Mouse (Mus musculus): ENCODE measurements around the gene Foxd4. TPM values are rescaled to one million over a fixed set of nuclear protein-coding genes. Genes with fewer than 3 reads are reported as not detected.

Foxd4 gene
- polyA plus RNA-seq, 1 experiment: not detected

DNA sequence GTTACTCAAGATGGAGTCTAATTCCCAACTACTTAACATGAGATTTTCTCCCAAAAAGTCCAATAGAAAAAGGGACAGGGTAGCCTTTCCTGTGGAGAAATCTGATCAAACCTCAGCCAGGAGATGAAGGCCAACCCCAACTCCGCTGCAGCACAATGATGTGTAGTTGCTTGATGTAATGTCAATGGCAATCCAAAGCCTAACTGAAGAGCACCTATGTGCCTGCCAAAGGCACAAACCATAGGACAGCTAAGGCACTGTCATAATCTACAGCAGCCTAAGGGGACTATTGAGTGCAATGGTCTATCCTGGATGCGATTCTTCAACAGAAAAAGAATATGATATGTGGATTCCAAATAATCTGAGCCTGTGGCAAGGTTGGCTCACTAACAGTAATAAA is 1.8 kb upstream of the Foxd4 start:
- Histone ChIP-seq H3K4me1 (ENCODE audit: control insufficient read depth, insufficient read depth, insufficient read length, low read length) (peaks cover 5% of the 10 kb centered on the region), H3K4me3 (ENCODE audit: low read depth, low read length) (no peak overlapping the region), H3K27ac (ENCODE audit: insufficient read depth, low read depth, low read length) (no peak overlapping the region), H3K27me3 (ENCODE audit: control insufficient read depth, insufficient read depth, low read length) (peaks cover 40% of the 10 kb centered on the region), H3K36me3 (ENCODE audit: control insufficient read depth, insufficient read depth, low read length) (no peaks in the 10 kb centered on the region)
- TF ChIP-seq CTCF (IDR thresholded peaks at IDR 0.05; ENCODE audit: extremely low read depth, insufficient read length, insufficient replicate concordance, low read depth, low read length) (no peak), POLR2A (IDR thresholded peaks at IDR 0.05; ENCODE audit: low read depth, low read length) (no peak)
- 43% methylated on average over 2 of the region's 2 CpGs for WGBS

DNA sequence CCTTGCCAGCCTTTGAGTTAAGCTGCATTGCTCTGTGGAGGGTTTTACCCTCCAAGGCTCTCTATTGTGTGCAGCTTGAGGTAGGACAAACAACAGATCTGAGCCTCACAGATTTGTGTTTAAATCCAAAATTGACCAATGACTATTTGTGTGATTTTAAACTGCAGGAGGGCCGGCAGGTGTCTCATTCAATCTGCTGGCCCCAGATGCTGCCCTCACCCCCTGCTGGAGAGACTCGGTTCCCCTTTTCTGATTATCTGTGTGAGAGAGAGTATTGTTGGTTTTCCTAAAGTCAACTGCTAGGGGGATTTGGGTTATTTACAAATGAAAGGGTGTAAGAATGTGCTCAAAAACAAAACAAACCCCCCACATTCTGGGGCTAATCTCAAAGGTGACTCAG is 1.3 kb upstream of the Foxd4 start:
- no peak for TF ChIP-seq CTCF (IDR thresholded peaks at IDR 0.05; ENCODE audit: extremely low read depth, insufficient read length, insufficient replicate concordance, low read depth, low read length)
- no peak for TF ChIP-seq POLR2A (IDR thresholded peaks at IDR 0.05; ENCODE audit: low read depth, low read length)
- Histone ChIP-seq H3K4me3 (ENCODE audit: low read depth, low read length) (no peak overlapping the region), H3K4me1 (ENCODE audit: control insufficient read depth, insufficient read depth, insufficient read length, low read length) (peaks cover 7% of the 10 kb centered on the region), H3K27me3 (ENCODE audit: control insufficient read depth, insufficient read depth, low read length) (peaks cover 46% of the 10 kb centered on the region), H3K27ac (ENCODE audit: insufficient read depth, low read depth, low read length) (no peak overlapping the region), H3K36me3 (ENCODE audit: control insufficient read depth, insufficient read depth, low read length) (no peaks in the 10 kb centered on the region)
- WGBS: 9% methylated on average over 2 of the region's 2 CpGs

DNA sequence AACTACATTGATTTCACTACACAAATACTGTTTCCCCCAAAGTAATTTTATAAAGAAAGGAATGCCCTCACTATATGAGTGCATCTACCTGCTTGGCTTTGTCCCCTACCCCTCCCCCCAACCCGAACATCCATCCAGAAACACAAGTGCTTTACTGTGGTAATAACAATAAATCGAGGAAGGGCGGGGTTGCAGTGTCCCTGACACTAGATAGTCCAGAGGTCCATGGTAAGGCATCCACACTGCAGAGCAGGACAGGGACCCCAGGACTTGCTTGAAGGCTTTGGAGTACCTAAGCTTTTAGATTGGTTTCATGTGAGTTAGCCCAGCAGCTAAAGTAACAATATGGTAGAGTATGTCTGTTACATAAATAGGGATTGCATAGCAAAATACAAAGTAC is 669 bp upstream of the Foxd4 start:
- WGBS: 4% methylated on average over 3 of the region's 3 CpGs
- Histone ChIP-seq H3K27me3 (ENCODE audit: control insufficient read depth, insufficient read depth, low read length) (peaks cover 52% of the 10 kb centered on the region), H3K36me3 (ENCODE audit: control insufficient read depth, insufficient read depth, low read length) (no peaks in the 10 kb centered on the region), H3K4me3 (ENCODE audit: low read depth, low read length) (no peak overlapping the region), H3K4me1 (ENCODE audit: control insufficient read depth, insufficient read depth, insufficient read length, low read length) (peaks cover 9% of the 10 kb centered on the region), H3K27ac (ENCODE audit: insufficient read depth, low read depth, low read length) (no peak overlapping the region)
- TF ChIP-seq CTCF (IDR thresholded peaks at IDR 0.05; ENCODE audit: extremely low read depth, insufficient read length, insufficient replicate concordance, low read depth, low read length) (no peak), POLR2A (IDR thresholded peaks at IDR 0.05; ENCODE audit: low read depth, low read length) (no peak)

DNA sequence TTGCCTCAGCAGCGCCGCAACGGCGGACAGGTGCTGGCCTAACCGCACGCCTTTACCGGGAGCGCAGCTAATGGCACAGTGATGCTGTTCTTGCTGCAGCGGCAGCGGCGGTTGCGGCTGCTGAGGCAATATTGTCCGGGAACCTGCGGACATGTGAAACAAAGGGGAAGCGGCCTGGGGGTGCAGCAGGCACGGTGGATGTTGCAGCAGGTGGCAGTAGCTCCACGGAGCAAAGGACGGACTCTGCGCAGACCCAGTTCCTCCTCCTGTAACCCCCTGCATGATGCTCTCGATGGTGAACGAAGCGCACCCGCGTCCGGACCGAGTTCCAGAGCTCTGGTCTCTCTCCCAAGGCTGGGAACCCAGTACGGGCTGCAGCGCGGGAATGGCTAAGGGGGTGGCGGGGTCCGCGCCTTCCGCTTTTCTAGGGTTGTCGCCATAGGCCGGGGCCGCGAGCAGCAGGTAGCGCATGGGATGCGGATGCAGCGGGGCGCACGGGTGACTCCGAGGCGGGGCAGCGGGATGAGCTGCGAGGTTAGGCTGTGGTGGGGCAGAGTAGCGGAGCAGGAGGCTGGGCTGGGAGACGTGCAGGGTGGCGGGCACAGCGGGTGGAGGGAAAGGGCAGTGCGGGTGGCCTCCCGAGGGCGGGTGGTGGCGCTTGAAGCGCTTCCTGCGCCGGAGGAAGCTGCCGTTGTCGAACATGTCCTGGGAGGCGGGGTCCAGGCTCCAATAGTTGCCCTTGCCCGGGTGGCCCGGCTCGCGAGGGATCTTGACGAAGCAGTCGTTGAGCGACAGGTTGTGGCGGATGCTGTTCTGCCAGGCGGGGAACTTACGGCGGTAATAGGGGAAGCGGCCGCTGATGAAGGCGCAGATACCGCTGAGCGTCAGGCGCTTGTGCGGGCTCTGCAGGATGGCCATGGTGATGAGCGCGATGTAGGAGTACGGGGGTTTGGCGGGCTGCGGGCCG is 1.1 kb downstream of the Foxd4 start:
- H3K36me3 ChIP-seq (ENCODE audit: control insufficient read depth, insufficient read depth, low read length): no peaks in the 10 kb centered on the region
- H3K4me3 ChIP-seq (ENCODE audit: low read depth, low read length): peak overlapping the region; percentile 28
- H3K27ac ChIP-seq (ENCODE audit: insufficient read depth, low read depth, low read length): no peak overlapping the region
- peaks cover 56% of the 10 kb centered on the region for H3K27me3 ChIP-seq (ENCODE audit: control insufficient read depth, insufficient read depth, low read length)
- TF ChIP-seq CTCF (IDR thresholded peaks at IDR 0.05; ENCODE audit: extremely low read depth, insufficient read length, insufficient replicate concordance, low read depth, low read length): no peak
- peak; percentile 10; the same call in 1 of the 2 replicates for TF ChIP-seq POLR2A (IDR thresholded peaks at IDR 0.05; ENCODE audit: low read depth, low read length)
- H3K4me1 ChIP-seq (ENCODE audit: control insufficient read depth, insufficient read depth, insufficient read length, low read length): peaks cover 9% of the 10 kb centered on the region
- 1% methylated on average over 84 of the region's 84 CpGs for WGBS

DNA sequence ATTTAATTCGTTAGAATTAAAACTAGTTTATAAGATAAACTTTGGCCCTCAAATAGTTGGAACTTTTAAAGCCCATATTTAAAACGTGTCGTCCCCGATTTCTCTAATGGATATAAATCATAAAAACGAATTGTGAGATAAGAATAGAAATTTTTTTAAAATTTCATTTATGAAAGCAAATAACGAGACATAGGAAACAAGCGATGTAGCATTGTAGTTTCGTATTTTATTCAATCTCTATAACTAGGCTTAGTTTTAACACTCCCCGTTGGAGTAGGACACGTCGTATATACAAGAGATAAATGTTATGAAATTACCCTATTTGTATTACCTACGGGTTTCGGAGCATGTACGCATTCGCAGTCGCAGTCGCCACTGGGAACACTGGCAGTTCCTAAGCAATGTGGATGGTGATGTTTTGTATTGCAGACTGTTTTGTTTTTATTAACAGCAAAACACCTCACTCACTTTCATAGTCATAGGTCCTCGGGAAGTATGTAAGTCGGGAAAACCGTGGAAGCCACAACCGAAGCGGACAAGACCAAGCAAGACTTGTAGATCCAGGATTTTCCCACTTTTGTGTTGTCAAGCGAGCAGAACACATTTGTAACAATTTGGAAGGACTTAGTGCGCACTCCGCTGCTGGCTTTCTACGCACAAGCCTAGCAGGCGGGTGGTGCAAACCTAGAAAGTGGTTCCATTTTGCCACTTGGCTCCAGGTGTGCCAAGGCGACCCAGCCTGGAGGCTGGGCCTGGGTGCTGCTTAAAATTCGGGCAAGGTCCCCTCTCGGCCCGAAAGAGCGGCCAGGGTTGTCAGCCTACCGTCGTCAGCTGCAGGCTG is 2.0 kb downstream of the Foxd4 start:
- H3K4me3 ChIP-seq (ENCODE audit: low read depth, low read length): no peak overlapping the region; the same call in 1 of the 2 replicates
- no peak overlapping the region for H3K27ac ChIP-seq (ENCODE audit: insufficient read depth, low read depth, low read length)
- peaks cover 9% of the 10 kb centered on the region for H3K4me1 ChIP-seq (ENCODE audit: control insufficient read depth, insufficient read depth, insufficient read length, low read length)
- 7% methylated on average over 34 of the region's 34 CpGs for WGBS
- H3K27me3 ChIP-seq (ENCODE audit: control insufficient read depth, insufficient read depth, low read length): peaks cover 56% of the 10 kb centered on the region
- no peaks in the 10 kb centered on the region for H3K36me3 ChIP-seq (ENCODE audit: control insufficient read depth, insufficient read depth, low read length)
- TF ChIP-seq POLR2A (IDR thresholded peaks at IDR 0.05; ENCODE audit: low read depth, low read length) (no peak), CTCF (IDR thresholded peaks at IDR 0.05; ENCODE audit: extremely low read depth, insufficient read length, insufficient replicate concordance, low read depth, low read length) (no peak)

DNA sequence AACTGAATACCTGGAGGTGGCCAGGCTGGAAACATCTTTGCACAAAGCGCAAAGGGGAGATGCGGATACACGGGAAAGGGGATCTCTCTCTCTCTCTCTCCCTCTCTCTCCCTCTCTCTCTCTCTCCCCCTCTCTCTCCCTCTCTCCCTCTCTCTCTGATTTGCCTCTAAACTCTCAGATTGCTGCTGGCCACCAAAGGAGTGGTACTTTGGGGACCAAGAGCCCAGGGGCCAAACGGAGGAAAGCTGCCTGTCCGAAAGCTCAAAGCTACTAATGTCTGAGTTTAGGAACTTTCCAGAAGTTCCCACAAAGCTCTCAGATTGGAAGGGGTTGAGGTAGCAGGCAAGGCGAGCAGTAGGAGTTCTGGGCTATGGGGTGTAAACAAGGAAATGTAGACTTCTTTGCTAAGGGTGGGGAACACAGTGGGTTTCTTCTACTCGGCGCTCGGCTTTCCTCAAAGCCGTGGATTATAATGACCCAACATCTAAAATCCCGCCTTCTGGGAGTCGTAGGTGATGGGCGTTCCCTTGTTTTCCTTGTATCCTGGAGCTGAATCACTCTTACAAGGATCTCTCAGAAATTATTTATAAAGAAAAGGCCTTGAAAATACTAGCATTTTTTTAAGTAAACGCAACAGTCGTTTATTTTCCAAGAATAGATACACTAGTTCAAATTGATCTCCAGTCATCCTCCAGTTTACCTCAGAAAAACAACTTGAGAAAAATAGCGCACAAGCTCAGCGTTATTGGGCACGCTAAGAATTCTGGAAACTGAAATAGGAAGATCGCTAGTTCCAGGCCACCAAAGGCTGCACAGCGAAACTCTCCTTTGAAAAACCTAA is 2.9 kb downstream of the Foxd4 start:
- H3K36me3 ChIP-seq (ENCODE audit: control insufficient read depth, insufficient read depth, low read length): no peaks in the 10 kb centered on the region
- H3K4me1 ChIP-seq (ENCODE audit: control insufficient read depth, insufficient read depth, insufficient read length, low read length): peaks cover 9% of the 10 kb centered on the region
- H3K27ac ChIP-seq (ENCODE audit: insufficient read depth, low read depth, low read length): no peak overlapping the region
- H3K4me3 ChIP-seq (ENCODE audit: low read depth, low read length): no peak overlapping the region
- no peak for TF ChIP-seq CTCF (IDR thresholded peaks at IDR 0.05; ENCODE audit: extremely low read depth, insufficient read length, insufficient replicate concordance, low read depth, low read length)
- TF ChIP-seq POLR2A (IDR thresholded peaks at IDR 0.05; ENCODE audit: low read depth, low read length): no peak
- peaks cover 54% of the 10 kb centered on the region for H3K27me3 ChIP-seq (ENCODE audit: control insufficient read depth, insufficient read depth, low read length)
- 5% methylated on average over 20 of the region's 20 CpGs for WGBS
